Mouse (Mus musculus): ENCODE measurements at regions not wholly inside any gene's neighbourhood (a gene's known extent, or its start where the extent isn't known, plus 50 kb on each side); places are given as distances from the start of the nearest gene placed in this dataset.

- DNase-seq: no peak
Observed at GRCm38 (mm10) chr15:64520568-64520967, 296.9 kb upstream of the Gm21798 start.

- DNase-seq: peak; percentile 10
Observed at GRCm38 (mm10) chr15:64532260-64533120, 285.0 kb upstream of the Gm21798 start.

GRCm38 (mm10) chr15:64533169-64533795 lies 284.2 kb upstream of the Gm21798 start:
- DNase-seq: no peak

GRCm38 (mm10) chr15:64534166-64534565 lies 283.3 kb upstream of the Gm21798 start:
- no peak for DNase-seq

GRCm38 (mm10) chr15:64535160-64535559 lies 282.3 kb upstream of the Gm21798 start:
- no peak for DNase-seq

- DNase-seq: no peak
Observed at GRCm38 (mm10) chr15:64541395-64541794, 276.1 kb upstream of the Gm21798 start.

GRCm38 (mm10) chr15:64542250-64542901 lies 275.1 kb upstream of the Gm21798 start:
- DNase-seq: no peak

- no peak for DNase-seq
Observed at GRCm38 (mm10) chr15:64542908-64543307, 274.6 kb upstream of the Gm21798 start.

- DNase-seq: no peak
Observed at GRCm38 (mm10) chr15:64546035-64546434, 271.5 kb upstream of the Gm21798 start.

GRCm38 (mm10) chr15:64557540-64557939 lies 260.0 kb upstream of the Gm21798 start:
- DNase-seq: no peak

GRCm38 (mm10) chr15:64558220-64558619 lies 259.3 kb upstream of the Gm21798 start:
- no peak for DNase-seq

GRCm38 (mm10) chr15:64562431-64563111 lies 254.9 kb upstream of the Gm21798 start:
- no peak for DNase-seq

GRCm38 (mm10) chr15:64564703-64565102 lies 252.8 kb upstream of the Gm21798 start:
- DNase-seq: no peak

- DNase-seq: no peak
Observed at GRCm38 (mm10) chr15:64576891-64577535, 240.5 kb upstream of the Gm21798 start.

GRCm38 (mm10) chr15:64578991-64579390 lies 238.5 kb upstream of the Gm21798 start:
- no peak for DNase-seq

GRCm38 (mm10) chr15:64580481-64580880 lies 237.0 kb upstream of the Gm21798 start:
- DNase-seq: no peak

- DNase-seq: peak; percentile 22
Observed at GRCm38 (mm10) chr15:64581046-64581445, 236.4 kb upstream of the Gm21798 start.

GRCm38 (mm10) chr15:64584129-64584528 lies 233.4 kb upstream of the Gm21798 start:
- no peak for DNase-seq

- DNase-seq: no peak
Observed at GRCm38 (mm10) chr15:64586776-64587175, 230.7 kb upstream of the Gm21798 start.

- no peak for DNase-seq
Observed at GRCm38 (mm10) chr15:64590092-64590881, 227.2 kb upstream of the Gm21798 start.

GRCm38 (mm10) chr15:64613503-64613902 lies 204.0 kb upstream of the Gm21798 start:
- DNase-seq: no peak
